Mouse (Mus musculus) intestine, embryonic 15.5 days (tissue): Measurements from ENCODE around the gene Ctrl. TPM values are rescaled to one million over a fixed set of nuclear protein-coding genes. Genes with fewer than 3 reads are reported as not detected.

Source experiments
- ATAC-seq: fragments of 200-750 bp; cut with Nextera tagmentation; 2 replicates; pipeline ENCODE4 v1.8.0; 2017; ENCODE audit warnings: moderate TSS enrichment, moderate library complexity
- H3K27ac ChIP-seq: fragments of 300-500 bp; sonication (generic); 2 replicates; pipeline ENCODE4 v1.5.1; 2015; ENCODE audit warnings: mild to moderate bottlenecking, inconsistent platforms
- H3K27me3 ChIP-seq: fragments of 300-500 bp; sonication (generic); replicated peaks from 2 replicates; pipeline ENCODE4 v1.6.1; 2015; ENCODE audit warnings: inconsistent platforms
- H3K36me3 ChIP-seq: fragments of 300-500 bp; sonication (generic); 2 replicates; pipeline ENCODE4 v1.6.1; 2015; ENCODE audit warnings: inconsistent platforms
- H3K4me1 ChIP-seq: fragments of 300-500 bp; sonication (generic); replicated peaks from 2 replicates; pipeline ENCODE4 v1.6.1; 2015; ENCODE audit warnings: inconsistent platforms
- H3K4me2 ChIP-seq: fragments of 300-500 bp; sonication (generic); replicated peaks from 2 replicates; pipeline ENCODE4 v1.6.1; 2015; ENCODE audit warnings: mild to moderate bottlenecking, inconsistent platforms
- H3K4me3 ChIP-seq: fragments of 300-500 bp; sonication (generic); replicated peaks from 2 replicates; pipeline ENCODE4 v1.5.1; 2015; ENCODE audit warnings: inconsistent platforms
- H3K9ac ChIP-seq: fragments of 300-500 bp; sonication (generic); 2 replicates; pipeline ENCODE4 v1.6.1; 2015; ENCODE audit warnings: inconsistent platforms
- H3K9me3 ChIP-seq: fragments of 300-500 bp; sonication (generic); 2 replicates; pipeline ENCODE4 v1.6.1; 2016; ENCODE audit warnings: inconsistent platforms
- WGBS: fragments of 180-500 bp; shearing (Covaris S2); methylation state at CpG from one replicate; pipeline ENCODE4 v1.1.7; 2015; 5-methylcytosine and 5-hydroxymethylcytosine counted together
- polyA plus RNA-seq: library from polyadenylated mRNA; unstranded; fragments of >200 nt; fragmentation: Nextera tagmentation; extraction: Ambion mirVana; gene quantifications from 2 replicates; pipeline ENCODE4 v1.2.1, GENCODE M21; 2015

The Ctrl gene
- polyA plus RNA-seq, 1 experiment from 2014 or later: 0.82 TPM

DNA sequence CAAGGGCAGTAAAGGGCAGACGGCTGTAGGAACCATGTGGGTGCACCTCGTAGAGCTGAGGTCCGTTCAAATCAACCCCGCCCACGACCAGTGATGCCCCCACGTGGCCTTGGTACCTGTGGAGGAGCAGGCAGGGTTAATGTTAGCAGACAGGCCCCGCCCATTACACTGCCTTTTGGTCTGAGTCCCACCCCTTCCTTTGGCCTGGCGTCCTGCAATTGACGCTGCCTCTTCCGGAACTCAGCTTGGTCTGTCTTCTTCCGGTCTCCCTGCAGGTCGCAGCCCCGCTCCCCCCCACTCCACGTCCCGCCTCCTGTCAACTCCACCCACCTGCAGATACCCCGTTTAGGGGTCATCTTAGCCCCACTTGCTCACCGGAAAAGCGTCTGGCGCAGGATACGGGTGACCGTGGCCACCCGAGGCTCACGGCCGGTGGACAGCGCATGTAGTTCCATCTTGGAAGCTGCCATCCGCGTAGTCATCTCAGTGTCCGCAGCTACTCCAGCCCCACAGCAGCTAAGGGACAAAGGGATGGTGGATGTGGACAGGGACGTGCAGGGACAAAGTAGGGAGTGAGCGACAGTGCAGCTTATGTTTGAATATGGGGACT, 3.3 kb upstream of the Ctrl start:
- H3K4me3 ChIP-seq: peak overlapping the region; percentile 90
- no peaks in the 10 kb centered on the region for H3K27me3 ChIP-seq
- peak overlapping the region; percentile 88 for H3K27ac ChIP-seq
- 0 out of 2 replicates have a peak, but pooled peaks cover 4% of the 10 kb centered on the region for H3K4me1 ChIP-seq
- under 1% methylated on average over 30 of the region's 30 CpGs for WGBS
- peak overlapping the region; percentile 81 for H3K9ac ChIP-seq
- peak overlapping the region; percentile 93 for H3K4me2 ChIP-seq
- H3K9me3 ChIP-seq: no peaks in the 10 kb centered on the region
- peak; percentile 93 for ATAC-seq
- no peaks in the 10 kb centered on the region for H3K36me3 ChIP-seq

DNA sequence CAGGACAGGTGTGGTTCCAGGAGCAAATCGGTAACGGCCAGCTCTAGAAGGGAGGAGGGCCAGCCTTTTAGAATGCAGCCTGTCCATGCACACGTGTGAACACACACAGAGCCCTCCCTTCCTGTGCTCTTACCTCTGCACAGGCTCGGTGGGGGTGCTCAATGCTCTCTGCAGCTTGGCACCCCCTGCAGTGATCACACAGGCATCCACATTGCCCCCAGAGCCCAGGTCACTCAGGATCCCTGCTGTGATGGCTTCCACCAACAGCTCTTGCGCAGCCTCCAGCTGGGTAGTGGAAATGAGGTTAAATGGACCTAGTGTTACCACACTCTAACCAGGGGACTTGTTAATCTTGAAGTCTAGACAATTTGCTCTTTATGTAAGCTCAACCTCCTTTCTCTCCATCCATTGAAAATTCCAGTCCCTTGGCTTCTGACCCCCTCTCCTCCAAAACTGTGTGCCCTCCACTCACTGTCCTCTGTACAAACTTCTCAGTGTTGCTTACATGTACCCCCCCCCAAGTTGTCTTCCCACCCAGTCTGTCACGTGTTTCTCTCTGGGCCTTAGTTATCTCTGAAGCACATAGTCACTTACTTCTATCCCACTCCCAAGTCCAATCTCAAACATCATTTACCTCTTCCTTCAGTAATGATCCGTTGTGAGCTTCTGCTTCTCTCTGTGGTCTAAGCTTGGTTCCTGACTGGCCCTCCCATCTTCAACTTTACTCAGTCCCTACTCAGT, 2.4 kb upstream of the Ctrl start:
- Histone ChIP-seq H3K27ac (no peak overlapping the region), H3K4me3 (peak overlapping the region; percentile 90)
- WGBS: 34% methylated on average over 7 of the region's 7 CpGs

DNA sequence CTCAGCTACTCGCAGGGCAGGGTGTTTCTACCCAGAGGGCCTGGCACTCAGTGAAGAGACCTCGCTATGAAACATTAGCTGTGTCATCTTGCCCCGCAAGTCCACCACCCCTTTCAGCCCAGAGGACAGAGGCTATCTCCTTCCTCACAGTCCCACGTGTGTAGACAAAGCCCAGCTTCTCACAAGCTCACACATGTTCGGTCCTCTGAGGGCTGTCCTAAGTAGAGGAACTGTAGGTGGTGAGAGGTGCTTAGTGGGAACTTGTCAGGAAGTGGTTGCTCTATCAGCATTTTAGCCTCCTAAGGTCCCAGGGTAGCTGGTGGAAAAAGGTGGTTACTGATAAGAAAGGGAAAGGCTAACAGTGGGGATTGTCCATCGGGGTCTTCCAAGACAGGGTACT, 1.4 kb upstream of the Ctrl start:
- no peak for ATAC-seq
- Histone ChIP-seq H3K27ac (no peak overlapping the region), H3K4me2 (no peak overlapping the region), H3K36me3 (peaks cover 6% of the 10 kb centered on the region), H3K4me1 (0 out of 2 replicates have a peak, but pooled peaks cover 4% of the 10 kb centered on the region), H3K27me3 (no peaks in the 10 kb centered on the region), H3K9ac (no peak overlapping the region), H3K4me3 (no peak overlapping the region), H3K9me3 (no peaks in the 10 kb centered on the region)
- WGBS: 78% methylated on average over 6 of the region's 6 CpGs

More for the DNA sequence above, 2.4 kb upstream of the Ctrl start:
- Histone ChIP-seq H3K4me2 (peak overlapping the region; percentile 93), H3K9me3 (no peaks in the 10 kb centered on the region), H3K27me3 (no peaks in the 10 kb centered on the region), H3K36me3 (peaks cover 4% of the 10 kb centered on the region), H3K9ac (peak overlapping the region; percentile 81), H3K4me1 (0 out of 2 replicates have a peak, but pooled peaks cover 4% of the 10 kb centered on the region)
- no peak for ATAC-seq

DNA sequence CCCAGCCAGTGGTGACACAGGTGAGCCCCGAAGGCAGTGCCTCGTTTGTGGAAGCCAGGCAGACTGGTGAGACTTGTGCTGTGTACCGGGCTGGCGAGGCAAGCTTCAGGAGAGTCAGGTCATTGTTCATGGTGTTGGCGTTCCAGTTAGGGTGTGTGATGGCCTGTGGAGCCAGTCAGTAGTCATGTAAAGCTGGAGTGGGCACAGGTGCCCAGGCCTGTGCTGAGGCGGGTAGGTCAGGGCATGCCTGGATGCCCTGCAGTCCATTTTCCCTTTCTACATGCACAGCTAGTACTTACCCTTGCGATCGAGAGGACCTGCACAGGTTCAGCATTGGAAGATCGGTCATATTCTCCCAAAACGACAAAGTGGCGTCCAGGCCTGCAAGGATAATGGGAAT, 1.1 kb downstream of the Ctrl start:
- Histone ChIP-seq H3K9ac (no peak overlapping the region), H3K4me3 (no peak overlapping the region), H3K4me1 (no peaks in the 10 kb centered on the region), H3K9me3 (no peaks in the 10 kb centered on the region), H3K4me2 (no peak overlapping the region), H3K27ac (no peak overlapping the region), H3K36me3 (peaks cover 10% of the 10 kb centered on the region), H3K27me3 (no peaks in the 10 kb centered on the region)
- no peak for ATAC-seq
- WGBS: 89% methylated on average over 11 of the region's 11 CpGs

DNA sequence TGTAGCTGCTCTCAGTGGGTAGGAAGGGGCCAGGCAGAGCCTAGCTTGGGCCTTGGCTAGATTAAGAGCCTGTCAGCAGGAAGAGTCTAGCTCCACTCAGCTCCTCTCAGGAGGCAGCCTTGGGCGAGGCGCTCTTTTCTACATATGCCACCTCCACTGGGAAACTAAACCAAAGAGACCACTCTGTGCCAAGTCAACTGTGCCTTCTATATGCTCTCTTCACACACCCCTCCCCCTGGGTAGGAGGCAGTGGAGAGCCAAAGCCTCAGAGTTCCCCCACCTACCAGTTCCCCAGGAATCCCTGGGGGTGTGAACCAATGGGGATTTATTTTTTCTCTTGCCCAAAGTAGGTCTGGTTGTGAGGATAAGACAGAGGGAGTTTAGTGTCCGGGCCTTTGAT, 2.4 kb downstream of the Ctrl start:
- Histone ChIP-seq H3K4me3 (no peak overlapping the region), H3K9me3 (no peaks in the 10 kb centered on the region), H3K4me1 (no peaks in the 10 kb centered on the region), H3K27ac (no peak overlapping the region), H3K4me2 (no peak overlapping the region), H3K36me3 (peaks cover 10% of the 10 kb centered on the region), H3K9ac (no peak overlapping the region), H3K27me3 (no peaks in the 10 kb centered on the region)
- WGBS: 95% methylated on average over 3 of the region's 3 CpGs
- ATAC-seq: no peak

DNA sequence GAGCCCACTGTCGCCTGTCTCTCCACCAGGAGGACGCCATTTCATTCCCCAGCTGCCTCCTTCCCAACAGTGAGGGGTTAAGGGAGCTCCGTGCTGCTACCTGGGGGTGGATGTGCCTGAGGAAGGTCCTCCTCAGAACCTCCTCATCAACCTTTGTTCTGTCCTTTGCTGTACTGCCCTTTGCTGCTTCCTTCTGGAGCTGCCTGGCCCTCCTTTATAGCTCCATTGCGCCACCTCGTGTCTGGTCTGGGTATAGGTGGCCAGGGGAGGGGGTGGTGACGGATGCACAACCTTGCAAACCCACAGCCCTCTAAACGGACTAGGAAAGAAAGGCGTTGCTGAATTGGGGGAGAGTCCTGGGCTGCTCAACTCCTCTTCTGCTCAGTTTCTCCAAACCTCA, 3.1 kb downstream of the Ctrl start:
- H3K9me3 ChIP-seq: no peaks in the 10 kb centered on the region
- WGBS: 23% methylated on average over 8 of the region's 8 CpGs
- H3K4me1 ChIP-seq: no peaks in the 10 kb centered on the region
- no peaks in the 10 kb centered on the region for H3K27me3 ChIP-seq
- ATAC-seq: peak; percentile 52
- peaks cover 10% of the 10 kb centered on the region for H3K36me3 ChIP-seq
- H3K27ac ChIP-seq: no peak overlapping the region
- no peak overlapping the region; the same call in 1 of the 2 replicates for H3K9ac ChIP-seq
- no peak overlapping the region for H3K4me3 ChIP-seq
- no peak overlapping the region for H3K4me2 ChIP-seq

DNA sequence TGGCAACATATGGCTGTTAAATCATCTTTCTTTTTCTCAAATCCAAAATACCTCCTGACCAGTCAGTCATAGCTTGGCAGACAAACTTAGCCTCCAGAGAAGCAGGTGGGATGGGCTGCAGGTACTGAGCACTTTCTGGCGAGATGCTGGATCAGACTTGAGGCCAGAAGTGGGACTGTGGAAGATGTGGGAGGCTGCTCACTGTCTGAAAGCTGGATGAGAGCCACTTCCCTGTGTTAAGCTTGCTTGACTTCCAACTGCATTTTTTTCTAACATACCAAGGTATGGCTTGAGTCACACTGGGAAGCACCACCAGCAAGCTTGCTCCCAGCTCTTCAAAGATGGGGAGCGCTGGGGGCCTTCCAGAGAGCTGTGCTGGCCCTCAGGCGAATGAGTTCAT, 8.5 kb downstream of the Ctrl start:
- Histone ChIP-seq H3K4me2 (no peak overlapping the region), H3K4me3 (no peak overlapping the region), H3K27ac (no peak overlapping the region), H3K4me1 (no peaks in the 10 kb centered on the region), H3K36me3 (peaks cover 4% of the 10 kb centered on the region; the same call in 1 of the 2 replicates), H3K27me3 (no peaks in the 10 kb centered on the region), H3K9ac (no peak overlapping the region), H3K9me3 (no peaks in the 10 kb centered on the region)
- WGBS: 70% methylated on average over 3 of the region's 3 CpGs
- ATAC-seq: no peak

DNA sequence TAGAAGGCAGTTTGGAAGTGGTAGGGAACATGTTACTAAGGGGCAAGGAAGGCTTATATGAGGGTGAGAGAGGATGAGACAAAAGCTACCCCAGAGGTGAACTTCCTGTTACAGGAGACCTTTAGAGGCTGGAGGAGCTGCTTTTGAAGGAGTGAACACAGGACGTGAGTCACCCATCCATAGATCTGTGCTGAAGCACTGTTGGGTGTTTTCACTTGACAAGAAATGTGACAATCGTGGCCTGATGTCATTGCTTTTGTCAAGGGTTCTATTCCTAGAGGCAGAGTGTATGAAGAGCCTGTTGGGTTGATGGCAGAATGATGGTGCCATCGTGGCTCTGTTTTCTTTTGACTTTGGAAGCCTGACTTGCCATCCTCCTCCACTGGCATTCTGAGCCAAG, 14.3 kb downstream of the Ctrl start:
- no peak overlapping the region for H3K27ac ChIP-seq
- no peaks in the 10 kb centered on the region for H3K36me3 ChIP-seq
- no peak overlapping the region for H3K9ac ChIP-seq
- ATAC-seq: no peak
- no peaks in the 10 kb centered on the region for H3K27me3 ChIP-seq
- WGBS: 85% methylated on average over 3 of the region's 3 CpGs
- no peak overlapping the region for H3K4me3 ChIP-seq
- no peak overlapping the region for H3K4me2 ChIP-seq
- H3K4me1 ChIP-seq: no peaks in the 10 kb centered on the region
- H3K9me3 ChIP-seq: no peaks in the 10 kb centered on the region

DNA sequence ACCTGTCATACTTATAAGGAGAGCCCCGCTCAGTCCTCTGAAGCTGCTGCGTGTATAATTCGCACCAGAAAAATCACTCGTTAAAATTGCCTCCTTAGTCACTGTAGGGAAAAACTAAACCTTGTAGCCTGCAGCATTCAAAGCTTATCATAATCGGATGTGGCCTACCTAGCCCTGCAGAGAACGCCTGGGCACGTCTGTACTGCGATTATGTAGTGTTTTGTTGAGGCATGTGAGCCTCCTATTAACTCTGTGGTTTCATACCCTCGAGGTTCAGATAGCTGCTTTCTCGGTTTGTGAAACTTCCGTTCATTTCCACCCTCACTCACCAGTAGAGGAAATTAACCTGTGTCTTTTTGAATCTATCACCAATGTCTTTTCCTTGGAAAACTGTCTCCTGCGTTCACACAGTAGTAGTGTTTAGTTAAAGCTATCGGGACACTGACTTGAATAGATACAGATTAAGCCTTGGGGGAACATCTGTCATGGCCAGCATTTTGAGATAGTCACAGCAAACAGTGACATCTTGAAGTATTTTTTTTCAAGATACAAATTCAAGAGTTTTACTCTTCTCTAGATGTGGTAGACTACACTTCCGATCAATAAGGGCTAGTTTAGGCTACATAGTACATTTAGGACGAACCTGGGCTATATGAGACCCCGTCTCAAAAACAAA, 32.6 kb downstream of the Ctrl start:
- Histone ChIP-seq H3K4me2 (peak overlapping the region; percentile 68), H3K9me3 (no peaks in the 10 kb centered on the region), H3K27me3 (no peaks in the 10 kb centered on the region), H3K9ac (peak overlapping the region; percentile 99), H3K27ac (peak overlapping the region; percentile 87), H3K4me1 (0 out of 2 replicates have a peak, but pooled peaks cover 7% of the 10 kb centered on the region), H3K4me3 (peak overlapping the region; percentile 95), H3K36me3 (no peaks in the 10 kb centered on the region)
- 29% methylated on average over 16 of the region's 16 CpGs for WGBS
- ATAC-seq: peak; percentile 16

DNA sequence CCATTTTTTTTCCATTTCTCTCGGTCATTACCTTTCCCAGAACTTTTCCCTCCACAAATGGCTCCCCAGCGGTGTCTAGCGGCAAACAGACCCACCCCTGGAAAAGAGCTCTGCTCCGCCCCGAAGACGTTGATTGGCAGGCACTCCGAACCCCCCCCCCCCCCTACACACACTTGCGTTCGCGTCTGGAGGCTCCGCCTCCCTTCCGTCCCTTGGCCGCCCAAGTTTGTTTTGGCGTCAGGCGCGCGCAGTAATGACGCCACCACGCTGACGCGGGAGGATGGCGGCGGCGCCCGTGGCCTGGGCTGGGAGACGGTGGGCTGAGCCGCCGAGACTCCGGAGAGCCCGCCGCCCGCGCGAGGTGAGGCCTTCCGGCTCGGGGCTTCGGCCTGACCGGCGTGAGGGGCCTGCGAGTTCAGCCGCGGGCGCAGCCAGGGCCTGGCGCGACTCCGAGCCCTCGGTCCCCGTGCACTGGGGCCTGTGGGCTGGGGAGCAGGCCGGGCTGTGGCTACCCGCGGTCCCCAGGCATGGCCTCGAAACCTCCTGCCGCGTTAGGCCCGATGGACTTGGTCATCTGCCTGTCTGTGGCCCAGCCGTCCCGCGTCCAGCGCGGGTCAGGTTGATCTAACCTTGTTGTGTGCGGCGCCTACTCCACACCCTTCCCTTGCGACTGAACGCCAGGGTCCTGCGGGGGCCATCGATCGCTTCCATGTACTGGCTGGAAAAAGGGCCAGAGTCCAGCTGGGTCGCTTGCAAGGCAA, 33.3 kb downstream of the Ctrl start, which contains the start of gene Pskh1:
TSS of gene Pskh1 (plus strand) at position 262 of the 761 bp plus-strand sequence.
- H3K9ac ChIP-seq: peak within 1 kb of the TSS; percentile 99
- H3K27ac ChIP-seq: peak within 1 kb of the TSS; percentile 87
- peak; percentile 96 for ATAC-seq
- H3K36me3 ChIP-seq: no peaks in the 10 kb centered on the region
- 0 out of 2 replicates have a peak, but pooled peaks cover 7% of the 10 kb centered on the region for H3K4me1 ChIP-seq
- H3K4me2 ChIP-seq: peak within 1 kb of the TSS; percentile 68
- H3K4me3 ChIP-seq: peak within 1 kb of the TSS; percentile 95
- H3K27me3 ChIP-seq: no peaks in the 10 kb centered on the region
- H3K9me3 ChIP-seq: no peaks in the 10 kb centered on the region
- WGBS: under 1% methylated on average over 68 of the region's 68 CpGs

DNA sequence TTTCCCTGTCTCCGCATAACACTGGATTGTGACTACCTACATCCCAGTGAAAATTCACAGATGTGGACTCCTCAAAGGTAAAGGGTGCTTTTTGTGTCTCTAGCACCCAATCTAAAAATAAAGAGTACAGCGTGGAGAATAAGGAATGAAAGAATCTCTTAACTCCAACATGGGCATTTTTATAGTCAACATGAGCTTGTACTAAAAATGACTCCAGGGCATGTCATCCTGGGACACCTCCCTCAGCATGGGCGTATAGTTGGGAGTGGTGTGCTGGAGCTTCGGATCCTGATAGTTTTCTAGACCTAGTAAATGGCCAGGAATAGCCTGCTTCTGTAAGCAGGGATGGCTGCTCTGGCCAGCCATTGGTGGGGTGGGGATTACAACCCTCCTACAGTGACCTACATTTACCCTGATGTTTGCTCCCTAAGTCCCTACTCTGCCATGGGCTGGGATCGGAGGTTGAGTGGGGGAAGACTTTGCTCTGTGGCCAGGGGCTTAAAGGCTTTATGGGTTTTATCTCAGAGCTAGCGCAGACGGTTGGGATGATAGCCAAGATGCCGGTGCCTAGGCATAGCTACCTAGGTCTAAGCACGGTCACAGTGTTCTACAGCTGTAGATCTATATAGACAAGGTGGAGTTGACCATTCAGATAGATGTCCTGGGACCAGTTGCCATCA, 35.7 kb downstream of the Ctrl start:
- no peak overlapping the region for H3K9ac ChIP-seq
- H3K27ac ChIP-seq: no peak overlapping the region
- H3K9me3 ChIP-seq: no peaks in the 10 kb centered on the region
- H3K4me2 ChIP-seq: no peak overlapping the region
- H3K36me3 ChIP-seq: no peaks in the 10 kb centered on the region
- no peaks in the 10 kb centered on the region for H3K27me3 ChIP-seq
- no peak overlapping the region for H3K4me3 ChIP-seq
- 0 out of 2 replicates have a peak, but pooled peaks cover 11% of the 10 kb centered on the region for H3K4me1 ChIP-seq
- WGBS: 72% methylated on average over 9 of the region's 9 CpGs
- no peak for ATAC-seq
